Mouse (Mus musculus): ENCODE data around the gene Dusp16. TPM values are rescaled to one million over a fixed set of nuclear protein-coding genes. Genes with fewer than 3 reads are reported as not detected.

The Dusp16 gene
- polyA plus RNA-seq, 1 experiment from 2014 or later = 17.0 TPM

Other genes with a start within 250 kb of the Dusp16 start
- 33.7 and 36.2 TPM in 2 replicates for gene Lrp6, start 225.7 kb downstream of the Dusp16 start, polyA plus RNA-seq (2016; fragmentation: Nextera tagmentation; extraction: Ambion mirVana)
- gene Mansc1, start 160.1 kb downstream of the Dusp16 start, polyA plus RNA-seq (2016; fragmentation: Nextera tagmentation; extraction: Ambion mirVana) = 1.3 and 1.4 TPM in 2 replicates
- gene Borcs5, start 153.1 kb downstream of the Dusp16 start, polyA plus RNA-seq (2016; fragmentation: Nextera tagmentation; extraction: Ambion mirVana) = 32.9 and 35.3 TPM in 2 replicates
- 2.5 and 2.9 TPM in 2 replicates for gene Crebl2, start 37.5 kb upstream of the Dusp16 start, polyA plus RNA-seq (2016; fragmentation: Nextera tagmentation; extraction: Ambion mirVana)
- gene Gpr19, start 106.0 kb upstream of the Dusp16 start, polyA plus RNA-seq (2016; fragmentation: Nextera tagmentation; extraction: Ambion mirVana) = 42.4 and 42.7 TPM in 2 replicates
- 28.3 and 30.0 TPM in 2 replicates for gene Cdkn1b, start 127.8 kb upstream of the Dusp16 start, polyA plus RNA-seq (2016; fragmentation: Nextera tagmentation; extraction: Ambion mirVana)
- gene Apold1, start 189.1 kb upstream of the Dusp16 start, polyA plus RNA-seq (2016; fragmentation: Nextera tagmentation; extraction: Ambion mirVana) = 3.6 and 3.9 TPM in 2 replicates
- gene Ddx47, start 219.0 kb upstream of the Dusp16 start, polyA plus RNA-seq (2016; fragmentation: Nextera tagmentation; extraction: Ambion mirVana) = 86.1 and 90.3 TPM in 2 replicates

All from midbrain, embryonic 12.5 days (tissue).